Mouse (Mus musculus) hindbrain, postnatal 0 days (tissue): ENCODE measurements at regions not wholly inside any gene's neighbourhood (a gene's known extent, or its start where the extent isn't known, plus 50 kb on each side); places are given as distances from the start of the nearest gene placed in this dataset.

Experiments
- ATAC-seq: fragments of 200-750 bp; cut with Nextera tagmentation; 2 replicates; pipeline ENCODE4 v1.8.0; 2017; ENCODE audit warnings: mild to moderate bottlenecking, moderate TSS enrichment, moderate library complexity
- DNase-seq: peaks from one replicate; pipeline ENCODE4 v3.0.0-alpha.2; 2015; ENCODE audit warnings: low spot score
- H3K27ac ChIP-seq: fragments of 300-500 bp; sonication (generic); 2 replicates; pipeline ENCODE4 v1.5.1; 2014; ENCODE audit warnings: mild to moderate bottlenecking
- H3K27me3 ChIP-seq: fragments of 300-500 bp; sonication (generic); 2 replicates; pipeline ENCODE4 v1.6.1; 2014; ENCODE audit warnings: low read length, mixed read lengths; ENCODE audit not compliant: insufficient read depth
- H3K36me3 ChIP-seq: fragments of 300-500 bp; sonication (generic); 2 replicates; pipeline ENCODE4 v1.6.1; 2014; ENCODE audit warnings: low read length, mixed read lengths; ENCODE audit not compliant: insufficient read depth
- H3K4me1 ChIP-seq: fragments of 300-500 bp; sonication (generic); 2 replicates; pipeline ENCODE4 v1.6.1; 2014; ENCODE audit warnings: antibody characterized with exemption, low read length, mixed read lengths; ENCODE audit not compliant: insufficient read depth
- H3K4me2 ChIP-seq: fragments of 300-500 bp; sonication (generic); 2 replicates; pipeline ENCODE4 v1.6.1; 2014; ENCODE audit warnings: low read depth, mild to moderate bottlenecking, low read length, moderate library complexity, mixed read lengths
- H3K4me3 ChIP-seq: fragments of 300-500 bp; sonication (generic); 2 replicates; pipeline ENCODE4 v1.5.1; 2014; ENCODE audit warnings: low read length
- H3K9ac ChIP-seq: fragments of 300-500 bp; sonication (generic); replicated peaks from 2 replicates; pipeline ENCODE4 v1.6.1; 2014; ENCODE audit warnings: mild to moderate bottlenecking, low read length, moderate library complexity, mixed read lengths
- H3K9me3 ChIP-seq: fragments of 300-500 bp; sonication (generic); 2 replicates; pipeline ENCODE4 v1.6.1; 2016; ENCODE audit warnings: low read length, mixed read lengths
- CTCF ChIP-seq: IDR thresholded peaks from 2 replicates; pipeline ENCODE4 v1.5.1; 2016; ENCODE audit warnings: antibody characterized with exemption, control low read depth, low read depth
- WGBS: fragments of 180-500 bp; shearing (Covaris S2); extraction: QIAGEN DNeasy Blood & Tissue Kit; methylation state at CpG from one replicate; pipeline ENCODE4 v1.1.7; 2014; 5-methylcytosine and 5-hydroxymethylcytosine counted together

DNA sequence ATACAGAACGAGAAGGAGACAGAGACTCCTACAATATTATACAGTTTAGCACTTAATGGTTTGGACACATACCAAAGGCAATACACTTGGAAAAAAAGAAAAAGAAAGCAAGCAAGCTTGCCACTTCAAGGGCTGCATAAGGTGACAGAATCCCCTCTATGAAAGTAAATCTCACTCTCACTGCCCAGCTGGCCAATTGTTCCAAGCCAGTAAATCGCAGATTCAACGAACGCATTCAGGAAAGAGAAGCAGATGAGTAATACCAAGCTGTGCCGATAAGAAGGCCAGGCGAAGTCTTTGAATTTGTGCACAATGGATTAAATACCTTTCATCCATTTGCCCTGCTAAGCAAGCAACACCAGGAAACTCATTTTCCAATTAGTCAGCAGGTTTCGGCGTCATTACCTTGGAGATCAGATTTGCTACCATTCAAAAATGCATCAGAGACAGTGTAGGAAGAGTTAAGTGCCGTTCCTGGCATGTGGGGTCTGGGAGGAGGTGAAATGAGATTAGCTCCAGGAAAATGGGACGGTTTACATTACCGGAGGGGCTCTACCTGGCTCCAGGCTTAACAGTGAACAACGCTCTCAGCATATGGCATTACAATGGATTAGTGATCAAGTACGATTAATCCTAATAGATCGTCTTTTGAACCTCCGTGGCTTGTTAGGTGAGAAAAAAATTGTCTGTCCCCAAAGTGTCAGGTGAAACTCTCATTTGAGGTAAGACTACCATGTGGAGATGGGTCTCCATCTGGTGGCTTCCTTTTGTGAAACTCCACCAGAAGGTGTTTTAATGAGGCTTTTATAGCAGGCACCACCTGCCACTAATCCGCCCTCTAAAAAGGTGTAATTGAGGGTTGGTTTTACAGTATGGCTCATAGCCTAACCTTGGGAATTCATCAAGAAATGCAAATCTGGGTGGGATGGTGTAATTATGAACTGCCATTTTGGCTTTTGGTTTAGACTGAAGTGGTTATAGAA is 518.2 kb upstream of the Mpdz start:
- no peak for ATAC-seq
- peak; percentile 50 for DNase-seq
- no peak overlapping the region for H3K4me2 ChIP-seq
- H3K9ac ChIP-seq = no peak overlapping the region
- H3K4me3 ChIP-seq = no peak overlapping the region
- WGBS = 69% methylated on average over 16 of the region's 16 CpGs
- no peaks in the 10 kb centered on the region for H3K27me3 ChIP-seq
- H3K9me3 ChIP-seq = no peaks in the 10 kb centered on the region
- H3K36me3 ChIP-seq = no peaks in the 10 kb centered on the region
- H3K27ac ChIP-seq = no peak overlapping the region
- no peak for TF ChIP-seq CTCF
- no peaks in the 10 kb centered on the region for H3K4me1 ChIP-seq

GRCm38 (mm10) chr4:81956926-81957694 is 514.5 kb upstream of the Mpdz start:
- TF ChIP-seq CTCF = no peak
- H3K36me3 ChIP-seq = no peaks in the 10 kb centered on the region
- no peak; the same call in 1 of the 2 replicates for ATAC-seq
- H3K9me3 ChIP-seq = no peaks in the 10 kb centered on the region
- DNase-seq = peak; percentile 32
- no peak overlapping the region for H3K4me3 ChIP-seq
- H3K9ac ChIP-seq = no peak overlapping the region
- H3K27ac ChIP-seq = no peak overlapping the region
- WGBS = 52% methylated on average over 6 of the region's 6 CpGs
- no peak overlapping the region for H3K4me2 ChIP-seq
- H3K4me1 ChIP-seq = no peaks in the 10 kb centered on the region
- H3K27me3 ChIP-seq = no peaks in the 10 kb centered on the region

DNA sequence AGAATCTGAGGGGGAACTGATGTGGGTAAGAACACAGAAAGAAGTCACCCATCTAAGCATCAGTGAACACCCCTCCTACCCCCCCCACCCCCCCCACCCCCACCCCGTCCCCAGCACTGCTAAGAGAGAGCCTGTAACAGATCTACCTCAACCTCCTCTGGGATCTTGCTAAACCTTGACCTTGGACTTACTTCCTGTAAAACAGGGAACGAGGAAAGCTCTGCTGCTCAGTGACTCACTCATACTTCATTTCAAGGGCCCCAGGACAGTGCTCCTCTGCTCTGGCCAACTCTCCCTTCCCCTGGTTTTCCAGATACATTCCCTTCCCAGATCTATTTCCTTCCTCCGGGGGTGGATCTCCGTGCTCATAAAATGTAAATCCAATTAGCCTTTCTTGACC is 510.4 kb upstream of the Mpdz start:
- no peak for ATAC-seq
- H3K27ac ChIP-seq = no peak overlapping the region

GRCm38 (mm10) chr4:81937384-81937783 is 494.8 kb upstream of the Mpdz start:
- DNase-seq = peak; percentile 90
- no peaks in the 10 kb centered on the region for H3K36me3 ChIP-seq
- no peaks in the 10 kb centered on the region for H3K27me3 ChIP-seq
- 38% methylated on average over 5 of the region's 5 CpGs for WGBS
- no peak; the same call in 1 of the 2 replicates for TF ChIP-seq CTCF
- H3K4me1 ChIP-seq = no peaks in the 10 kb centered on the region
- no peaks in the 10 kb centered on the region for H3K9me3 ChIP-seq
- no peak overlapping the region for H3K27ac ChIP-seq
- H3K4me3 ChIP-seq = no peak overlapping the region
- H3K4me2 ChIP-seq = no peak overlapping the region
- ATAC-seq = peak; percentile 94
- H3K9ac ChIP-seq = no peak overlapping the region

More for the DNA sequence above, 510.4 kb upstream of the Mpdz start:
- Histone ChIP-seq H3K9me3 (no peaks in the 10 kb centered on the region), H3K4me1 (no peaks in the 10 kb centered on the region), H3K9ac (no peak overlapping the region), H3K4me2 (no peak overlapping the region), H3K36me3 (no peaks in the 10 kb centered on the region), H3K27me3 (no peaks in the 10 kb centered on the region), H3K4me3 (no peak overlapping the region)
- DNase-seq = no peak
- TF ChIP-seq CTCF = no peak
- WGBS = 69% methylated on average over 4 of the region's 4 CpGs

DNA sequence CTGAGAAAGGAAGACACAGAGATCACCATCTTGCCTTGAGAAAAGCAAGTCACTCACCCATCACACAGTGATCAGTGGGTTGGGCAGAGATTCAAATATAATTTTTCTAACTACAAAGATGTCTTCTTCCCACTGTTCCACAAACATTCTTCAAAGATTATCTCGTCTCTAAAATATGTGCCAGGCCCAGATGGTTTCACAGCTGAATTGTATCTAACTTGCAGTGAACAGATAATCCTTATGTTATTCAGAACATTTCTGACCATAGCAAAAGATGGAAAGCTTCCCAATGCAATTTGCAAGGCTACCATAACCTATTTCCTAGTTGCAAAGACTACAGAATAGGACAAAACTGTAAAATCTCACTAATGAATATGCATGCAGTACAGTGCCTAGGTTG is 488.3 kb upstream of the Mpdz start:
- Histone ChIP-seq H3K4me2 (no peak overlapping the region), H3K4me3 (no peak overlapping the region), H3K27me3 (no peaks in the 10 kb centered on the region), H3K9me3 (no peaks in the 10 kb centered on the region), H3K4me1 (no peaks in the 10 kb centered on the region), H3K9ac (no peak overlapping the region), H3K36me3 (no peaks in the 10 kb centered on the region), H3K27ac (no peak overlapping the region)
- no peak for TF ChIP-seq CTCF
- WGBS = 68% methylated on average over 1 of the region's 1 CpGs
- DNase-seq (no peak), ATAC-seq (no peak)

- Histone ChIP-seq H3K27me3 (no peaks in the 10 kb centered on the region), H3K36me3 (no peaks in the 10 kb centered on the region), H3K4me1 (no peaks in the 10 kb centered on the region), H3K4me2 (no peak overlapping the region), H3K9ac (no peak overlapping the region), H3K4me3 (no peak overlapping the region), H3K9me3 (no peaks in the 10 kb centered on the region), H3K27ac (no peak overlapping the region)
- ATAC-seq (no peak), DNase-seq (no peak)
- TF ChIP-seq CTCF = no peak
- 45% methylated on average over 9 of the region's 9 CpGs for WGBS
Measured at GRCm38 (mm10) chr4:81928581-81929244, 486.1 kb upstream of the Mpdz start.
